Mouse (Mus musculus) retina, postnatal 7 days (tissue): ENCODE data around the gene Eif3g.

Source experiments
- DNase-seq: peaks from one replicate; pipeline ENCODE4 v3.0.0-alpha.2; 2012; ENCODE audit warnings: low read depth, low spot score

Gene Eif3g

DNA sequence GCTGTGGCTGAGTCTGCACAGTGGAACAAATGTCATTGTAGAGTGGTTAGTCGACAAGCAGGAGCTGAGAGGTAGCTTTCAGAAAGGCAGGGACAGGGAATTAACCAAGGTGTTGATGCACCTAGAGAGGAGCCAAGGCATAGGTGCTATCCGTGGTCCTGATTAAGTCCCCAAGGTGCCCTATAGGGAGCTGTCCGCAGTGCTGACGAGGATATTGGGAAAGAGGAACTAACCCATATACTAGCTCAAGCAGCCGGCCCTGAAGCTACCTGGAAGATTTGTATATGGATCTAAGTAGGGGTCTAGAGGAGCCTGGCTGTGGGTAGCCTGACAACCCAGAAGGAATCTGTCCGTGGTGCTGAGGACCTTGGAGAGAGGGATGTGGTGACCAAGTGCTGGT, 41.3 kb downstream of the Eif3g start:
- DNase-seq, result no peak

DNA sequence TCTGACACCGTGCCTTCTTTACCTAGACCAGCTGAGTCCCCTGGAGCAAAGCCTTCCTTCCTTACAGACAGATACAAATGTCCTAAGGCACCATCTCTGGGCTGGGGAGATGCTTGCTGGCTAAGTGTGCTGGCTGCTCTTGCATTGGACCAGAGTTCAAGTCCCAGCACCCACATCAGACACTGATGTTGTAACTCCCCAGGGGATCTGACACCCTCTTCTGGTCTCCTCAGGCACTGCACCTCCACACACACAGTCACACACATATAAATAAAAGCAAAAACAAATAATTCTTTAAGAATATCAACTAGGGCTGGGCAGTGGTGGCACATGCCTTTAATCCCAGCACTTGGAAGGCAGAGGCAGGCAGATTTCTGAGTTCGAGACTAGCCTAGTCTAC, 48.2 kb downstream of the Eif3g start:
- no peak for DNase-seq
